Mouse (Mus musculus) lung, embryonic 14.5 days (tissue): Measurements from ENCODE around the gene Sqor. TPM values are rescaled to one million over a fixed set of nuclear protein-coding genes. Genes with fewer than 3 reads are reported as not detected.

ENCODE experiments used
- ATAC-seq: fragments of 200-750 bp; cut with Nextera tagmentation; 2 replicates; pipeline ENCODE4 v1.8.0; 2017; ENCODE audit warnings: mild to moderate bottlenecking, moderate TSS enrichment, moderate library complexity; ENCODE audit not compliant: insufficient read depth
- DNase-seq: peaks from one replicate; pipeline ENCODE4 v3.0.0-alpha.2; 2015
- H3K27ac ChIP-seq: fragments of 300-500 bp; sonication (generic); 2 replicates; pipeline ENCODE4 v1.5.1; 2014; ENCODE audit warnings: low read depth, mild to moderate bottlenecking, moderate library complexity
- H3K27me3 ChIP-seq: fragments of 300-500 bp; sonication (generic); 2 replicates; pipeline ENCODE4 v1.6.1; 2014; ENCODE audit warnings: low read length, control low read depth; ENCODE audit not compliant: insufficient read depth
- H3K36me3 ChIP-seq: fragments of 300-500 bp; sonication (generic); 2 replicates; pipeline ENCODE4 v1.6.1; 2014; ENCODE audit warnings: control low read depth; ENCODE audit not compliant: insufficient read depth
- H3K4me1 ChIP-seq: fragments of 300-500 bp; sonication (generic); 2 replicates; pipeline ENCODE4 v1.6.1; 2014; ENCODE audit warnings: antibody characterized with exemption, control low read depth; ENCODE audit not compliant: insufficient read depth
- H3K4me2 ChIP-seq: fragments of 300-500 bp; sonication (generic); 2 replicates; pipeline ENCODE4 v1.6.1; 2014; ENCODE audit warnings: mild to moderate bottlenecking
- H3K4me3 ChIP-seq: fragments of 300-500 bp; sonication (generic); 2 replicates; pipeline ENCODE4 v1.5.1; 2014; ENCODE audit warnings: low read depth, low read length
- H3K9ac ChIP-seq: fragments of 300-500 bp; sonication (generic); 2 replicates; pipeline ENCODE4 v1.6.1; 2014
- H3K9me3 ChIP-seq: fragments of 300-500 bp; sonication (generic); 2 replicates; pipeline ENCODE4 v1.6.1; 2016; ENCODE audit warnings: low read depth, low read length, control low read depth
- CTCF ChIP-seq: IDR thresholded peaks from 2 replicates; pipeline ENCODE4 v1.5.1; 2016; ENCODE audit warnings: antibody characterized with exemption, low read depth
- WGBS: fragments of 180-500 bp; shearing (Covaris S2); extraction: QIAGEN DNeasy Blood & Tissue Kit; methylation state at CpG from one replicate; pipeline ENCODE4 v1.1.7; 2014; 5-methylcytosine and 5-hydroxymethylcytosine counted together
- polyA plus RNA-seq: library from polyadenylated mRNA; unstranded; fragments of >200 nt; fragmentation: Nextera tagmentation; extraction: Ambion mirVana; gene quantifications from 2 replicates; pipeline ENCODE4 v1.2.1, GENCODE M21; 2014

The Sqor gene
- polyA plus RNA-seq, 1 experiment from 2014 or later: 6.3 TPM

DNA sequence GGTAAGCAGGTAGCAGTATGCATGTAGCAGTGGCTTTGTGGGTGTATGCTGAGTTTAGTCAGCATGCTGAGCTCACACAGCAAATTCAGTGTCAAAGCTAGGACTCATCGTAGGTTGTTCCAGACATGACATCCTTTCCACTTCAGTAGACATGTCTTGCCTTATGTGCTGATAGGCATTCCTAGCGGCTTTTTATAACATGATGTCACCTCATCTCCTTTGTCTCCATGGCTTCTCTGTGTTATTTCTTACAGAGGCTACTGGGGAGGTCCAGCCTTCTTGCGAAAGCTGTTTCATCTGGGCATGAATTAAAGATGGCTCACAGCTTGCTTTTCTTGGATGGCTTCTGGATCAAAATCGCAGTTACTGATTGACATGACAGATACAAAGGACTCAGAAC, 44.0 kb downstream of the Sqor start:
- Histone ChIP-seq H3K27me3 (no peaks in the 10 kb centered on the region), H3K36me3 (no peaks in the 10 kb centered on the region), H3K9me3 (no peaks in the 10 kb centered on the region), H3K4me2 (no peak overlapping the region), H3K27ac (no peak overlapping the region), H3K4me1 (no peaks in the 10 kb centered on the region), H3K4me3 (no peak overlapping the region), H3K9ac (no peak overlapping the region)
- no peak for ATAC-seq
- TF ChIP-seq CTCF: no peak
- no peak for DNase-seq
- 80% methylated on average over 4 of the region's 4 CpGs for WGBS

DNA sequence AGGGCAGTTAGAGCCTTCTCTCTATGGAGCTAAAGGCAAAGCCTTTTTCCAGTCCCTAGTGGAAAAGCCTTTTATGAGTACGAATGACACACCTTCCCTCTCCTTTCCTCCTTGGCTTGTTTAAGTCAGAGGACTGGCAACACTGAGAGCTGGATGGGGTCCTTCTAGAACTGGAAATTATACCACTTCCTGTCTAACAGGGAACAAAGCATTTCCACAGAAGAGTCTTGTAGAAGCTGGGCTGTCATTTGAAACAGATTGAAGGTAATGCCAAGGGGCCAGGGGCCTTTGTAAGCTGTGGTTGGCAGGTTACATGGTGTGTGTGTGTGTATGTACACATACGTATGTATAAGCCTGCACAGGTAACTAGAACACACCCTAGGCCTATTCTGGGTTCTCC, 51.9 kb downstream of the Sqor start:
- TF ChIP-seq CTCF: no peak
- DNase-seq (no peak), ATAC-seq (no peak)
- no peaks in the 10 kb centered on the region for H3K27me3 ChIP-seq
- no peak overlapping the region for H3K9ac ChIP-seq
- no peak overlapping the region for H3K4me2 ChIP-seq
- H3K36me3 ChIP-seq: no peaks in the 10 kb centered on the region
- H3K9me3 ChIP-seq: no peaks in the 10 kb centered on the region
- no peak overlapping the region for H3K4me3 ChIP-seq
- no peak overlapping the region for H3K27ac ChIP-seq
- 82% methylated on average over 2 of the region's 2 CpGs for WGBS
- H3K4me1 ChIP-seq: no peaks in the 10 kb centered on the region

DNA sequence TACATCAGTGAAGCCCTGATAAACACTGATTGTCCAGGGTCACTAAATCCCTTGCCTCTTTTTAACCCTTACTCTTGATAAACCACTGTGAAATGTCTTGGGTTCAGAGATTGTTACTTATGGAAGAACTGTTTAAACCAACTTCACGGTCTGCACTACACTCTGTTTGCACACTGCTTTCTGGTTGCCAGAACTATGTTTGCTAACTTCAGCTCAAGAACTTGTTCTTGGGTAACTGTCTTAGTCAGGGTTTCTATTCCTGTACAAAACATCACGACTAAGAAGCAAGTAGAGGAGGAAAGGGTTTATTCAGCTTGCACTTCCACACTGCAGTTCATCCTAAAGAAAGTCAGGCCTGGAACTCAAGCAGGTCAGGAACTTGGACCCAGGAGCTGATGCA, 56.2 kb downstream of the Sqor start:
- TF ChIP-seq CTCF: no peak
- no peak overlapping the region for H3K4me2 ChIP-seq
- 37% methylated on average over 2 of the region's 2 CpGs for WGBS

DNA sequence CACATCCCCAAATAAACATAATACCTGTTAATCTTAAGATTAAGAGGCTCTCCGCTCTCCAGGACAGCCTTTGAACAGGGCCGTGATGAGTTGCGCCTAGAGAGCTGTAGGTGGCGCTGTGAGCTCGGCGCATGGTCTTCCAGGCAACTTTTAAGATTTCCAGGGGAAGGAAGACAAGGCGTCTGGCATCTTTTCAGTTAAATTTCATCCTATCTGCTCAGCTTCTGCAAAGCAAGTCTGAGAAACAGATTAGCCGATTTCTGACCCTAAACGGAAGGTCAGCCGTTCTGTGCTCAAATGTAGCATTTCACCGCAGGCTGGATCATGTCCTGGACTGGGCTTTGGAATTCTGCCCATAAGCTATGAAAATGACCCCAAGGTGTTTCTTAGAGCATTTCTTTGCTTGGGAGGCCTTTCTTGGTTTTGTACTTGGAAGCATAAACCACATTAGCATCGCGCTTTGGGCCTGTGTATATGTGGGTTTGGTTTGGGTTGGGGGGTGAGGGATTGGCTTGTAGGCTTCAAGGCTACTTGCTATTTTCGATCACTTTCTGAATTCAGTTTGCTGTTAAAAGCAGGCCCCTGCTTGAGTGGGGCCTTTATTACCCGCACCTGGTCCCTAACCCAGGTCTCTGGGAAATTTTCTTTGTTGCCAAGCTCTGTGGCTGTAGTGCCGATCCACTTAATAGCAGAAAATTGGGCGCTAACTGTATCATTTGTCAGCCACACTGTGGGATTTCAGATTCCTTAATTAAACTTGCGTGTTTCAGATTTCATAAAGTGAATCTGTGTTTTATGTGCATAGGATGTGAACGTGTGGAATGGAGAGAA, 60.6 kb downstream of the Sqor start:
- peak; percentile 87 for TF ChIP-seq CTCF
- 26% methylated on average over 19 of the region's 19 CpGs for WGBS
- no peak overlapping the region for H3K4me3 ChIP-seq
- H3K4me1 ChIP-seq: no peaks in the 10 kb centered on the region
- no peak overlapping the region for H3K9ac ChIP-seq
- DNase-seq (peak; percentile 91), ATAC-seq (peak; percentile 91)
- no peak overlapping the region for H3K27ac ChIP-seq
- H3K27me3 ChIP-seq: no peaks in the 10 kb centered on the region
- no peak overlapping the region for H3K4me2 ChIP-seq
- no peaks in the 10 kb centered on the region for H3K36me3 ChIP-seq
- no peaks in the 10 kb centered on the region for H3K9me3 ChIP-seq

More for the DNA sequence above, 56.2 kb downstream of the Sqor start:
- no peak overlapping the region for H3K27ac ChIP-seq
- H3K9ac ChIP-seq: no peak overlapping the region
- H3K36me3 ChIP-seq: no peaks in the 10 kb centered on the region
- no peak for ATAC-seq
- H3K4me3 ChIP-seq: no peak overlapping the region
- DNase-seq: peak; percentile 22
- H3K4me1 ChIP-seq: no peaks in the 10 kb centered on the region
- H3K27me3 ChIP-seq: no peaks in the 10 kb centered on the region
- no peaks in the 10 kb centered on the region for H3K9me3 ChIP-seq

DNA sequence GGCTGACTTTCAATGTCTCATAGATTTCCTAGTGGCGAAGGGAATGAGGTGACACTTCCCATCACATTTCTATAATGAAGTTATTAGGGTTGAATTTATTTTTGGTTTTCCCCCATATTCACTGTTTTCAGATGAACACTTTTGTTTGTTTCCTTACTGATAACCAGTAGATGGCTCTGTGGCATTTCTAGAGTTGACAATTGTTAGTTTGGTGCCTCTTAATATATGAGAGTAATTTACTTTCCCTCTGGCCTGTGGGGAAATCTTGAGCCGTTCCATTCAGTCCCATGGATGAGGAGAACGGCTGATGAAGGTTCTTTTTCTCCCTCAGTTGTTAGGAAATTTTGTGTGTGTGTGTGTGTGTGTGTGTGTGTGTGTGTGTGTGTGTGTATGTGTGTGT, 61.3 kb downstream of the Sqor start:
- H3K4me1 ChIP-seq: no peaks in the 10 kb centered on the region
- no peak overlapping the region for H3K4me2 ChIP-seq
- H3K36me3 ChIP-seq: no peaks in the 10 kb centered on the region
- H3K27me3 ChIP-seq: no peaks in the 10 kb centered on the region
- no peak for ATAC-seq
- no peaks in the 10 kb centered on the region for H3K9me3 ChIP-seq
- 48% methylated on average over 3 of the region's 3 CpGs for WGBS
- no peak overlapping the region for H3K27ac ChIP-seq
- H3K4me3 ChIP-seq: no peak overlapping the region
- 0 out of 2 replicates have a peak, but pooled peaks have one; percentile 8 for TF ChIP-seq CTCF
- DNase-seq: peak; percentile 55
- no peak overlapping the region for H3K9ac ChIP-seq

DNA sequence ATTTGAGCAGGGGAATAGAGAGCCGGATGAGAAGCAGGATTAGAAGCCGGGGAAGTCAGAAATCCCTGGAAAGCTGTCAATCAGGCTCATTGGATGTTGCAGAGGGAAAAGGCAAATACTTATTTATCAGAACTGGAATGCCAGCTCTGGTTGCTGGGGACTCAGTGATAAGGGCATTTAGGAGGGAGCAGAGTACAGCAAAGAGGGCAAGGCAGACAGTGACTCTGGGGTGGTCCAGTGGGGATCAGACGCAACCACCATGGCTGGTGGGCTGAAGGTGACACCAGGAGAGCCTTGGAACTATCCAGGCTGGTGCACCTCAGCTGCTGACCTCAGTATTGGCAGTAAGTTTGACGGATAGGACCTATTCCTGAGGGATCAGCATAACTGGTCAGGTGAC, 89.6 kb downstream of the Sqor start:
- Histone ChIP-seq H3K9me3 (no peaks in the 10 kb centered on the region), H3K4me2 (no peak overlapping the region), H3K36me3 (no peaks in the 10 kb centered on the region), H3K9ac (no peak overlapping the region), H3K4me1 (no peaks in the 10 kb centered on the region), H3K27me3 (no peaks in the 10 kb centered on the region), H3K27ac (no peak overlapping the region), H3K4me3 (no peak overlapping the region)
- no peak for TF ChIP-seq CTCF
- 68% methylated on average over 4 of the region's 4 CpGs for WGBS
- DNase-seq (no peak), ATAC-seq (no peak)

DNA sequence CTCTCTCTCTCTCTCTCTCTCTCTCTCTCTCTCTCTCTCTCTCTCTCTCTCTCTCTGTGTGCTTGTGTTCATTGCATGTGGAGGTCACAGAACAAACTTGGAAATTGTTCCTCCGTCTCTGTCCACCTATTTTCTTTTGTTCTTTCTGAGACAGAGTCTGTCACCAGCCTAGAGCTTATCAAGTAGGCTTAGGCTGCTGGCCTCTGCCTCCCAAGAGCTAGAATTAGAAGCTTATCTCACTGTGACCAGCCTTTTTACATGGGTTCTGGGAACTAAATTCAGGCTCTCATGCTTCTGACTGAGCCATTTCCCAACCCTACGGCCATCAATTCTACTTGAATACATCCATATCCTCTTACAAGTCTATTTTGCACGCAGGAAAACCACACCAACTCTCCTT, 90.3 kb downstream of the Sqor start:
- Histone ChIP-seq H3K27me3 (no peaks in the 10 kb centered on the region), H3K36me3 (no peaks in the 10 kb centered on the region), H3K27ac (no peak overlapping the region), H3K4me2 (no peak overlapping the region), H3K4me1 (no peaks in the 10 kb centered on the region), H3K9ac (no peak overlapping the region), H3K4me3 (no peak overlapping the region), H3K9me3 (no peaks in the 10 kb centered on the region)
- TF ChIP-seq CTCF: no peak
- WGBS: 83% methylated on average over 3 of the region's 3 CpGs
- ATAC-seq (no peak), DNase-seq (no peak)

Other genes with a start within 250 kb of the Sqor start
- 6.1 and 6.9 TPM in 2 replicates for gene Gatm, start 153.9 kb upstream of the Sqor start, polyA plus RNA-seq
- not detected in 2 replicates for gene AA467197, start 128.3 kb upstream of the Sqor start, polyA plus RNA-seq
- 11.1 and 12.9 TPM in 2 replicates for gene Slc30a4, start 62.6 kb upstream of the Sqor start, polyA plus RNA-seq
- 40.6 and 43.3 TPM in 2 replicates for gene Bloc1s6, start 26.7 kb upstream of the Sqor start, polyA plus RNA-seq